Mouse (Mus musculus) adrenal gland, adult 8-10 months (tissue): ENCODE results near the gene Faf2. TPM values are rescaled to one million over a fixed set of nuclear protein-coding genes. Genes with fewer than 3 reads are reported as not detected.

Experiments
- DNase-seq: peaks from one replicate; pipeline ENCODE4 v3.0.0; 2022
- total RNA-seq, 4 experiments: library from RNA; stranded (reverse); gene quantifications; 2 replicates each; pipeline ENCODE4 v1.2.4; 2022

The Faf2 gene
- total RNA-seq, 4 experiments from 2014 or later = 77.1 to 94.3 (median 86.7) TPM

GRCm38 (mm10) chr13:54681291-54681690 is 59.7 kb downstream of the Faf2 start:
- DNase-seq = no peak

GRCm38 (mm10) chr13:54683301-54683700 is 61.7 kb downstream of the Faf2 start:
- DNase-seq = no peak

GRCm38 (mm10) chr13:54684140-54684896 is 62.7 kb downstream of the Faf2 start:
- DNase-seq = peak; percentile 90

DNA sequence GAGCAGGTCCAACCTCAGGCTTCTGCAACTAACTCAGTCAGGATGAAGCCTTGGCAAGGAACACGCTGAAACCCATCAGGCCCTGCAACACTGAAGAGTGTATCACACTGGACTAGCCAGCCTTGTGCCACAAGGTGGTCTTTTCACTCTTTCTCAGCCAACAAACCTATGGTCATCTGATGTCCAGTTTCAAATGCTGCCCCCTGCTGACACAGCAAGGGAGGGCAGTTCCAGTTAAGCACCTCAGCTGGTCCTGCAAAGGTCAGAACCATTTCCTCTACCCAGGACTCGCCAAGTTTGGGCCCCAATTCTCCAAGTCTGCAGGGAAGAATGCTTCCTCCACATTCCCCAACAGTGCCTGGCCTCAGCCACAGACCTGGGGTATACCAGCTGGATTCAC is 63.6 kb downstream of the Faf2 start:
- DNase-seq = no peak

DNA sequence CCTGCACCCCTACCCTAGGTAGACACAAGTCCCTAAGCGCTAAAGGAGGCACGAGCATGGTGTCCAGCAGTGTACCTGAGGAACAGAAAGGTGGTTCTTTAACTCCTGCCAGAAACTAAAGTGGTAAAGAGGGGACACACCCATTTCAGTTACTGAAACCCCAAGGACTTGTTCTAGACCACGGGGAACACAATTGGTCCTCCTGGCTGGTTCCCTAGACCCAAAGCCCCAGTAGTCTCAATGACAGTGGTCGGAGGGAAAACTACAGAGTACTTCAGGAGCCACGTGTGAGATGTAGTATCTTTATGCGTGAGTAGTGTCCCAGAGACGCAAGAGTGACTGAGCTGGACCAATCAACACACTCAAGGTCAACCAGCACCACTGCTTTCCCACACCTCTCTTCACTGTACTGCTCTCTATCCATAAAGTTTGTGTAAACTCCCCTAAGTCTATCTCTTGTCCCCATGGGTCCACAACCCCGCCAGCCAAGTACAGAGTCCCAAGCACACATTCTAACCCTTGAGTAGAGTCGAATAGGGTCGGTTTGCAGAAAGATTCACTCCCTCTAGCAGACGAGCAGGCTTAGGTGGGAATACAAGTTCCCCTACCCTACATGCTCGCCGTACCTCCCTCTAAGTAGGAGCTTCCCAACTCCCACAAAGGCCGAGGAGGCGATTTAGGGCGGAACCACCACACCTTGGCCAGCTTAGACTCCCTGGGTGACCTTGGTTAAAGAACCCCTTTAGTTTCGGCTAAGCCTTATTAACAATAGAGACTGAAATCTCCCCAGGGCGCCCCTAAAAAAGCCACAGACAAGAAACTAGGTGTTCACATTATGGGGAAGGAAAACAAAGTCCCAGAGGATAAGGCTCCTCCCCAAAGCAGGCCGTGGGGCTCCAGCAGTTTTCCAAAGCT is 64.8 kb downstream of the Faf2 start:
- no peak for DNase-seq

DNA sequence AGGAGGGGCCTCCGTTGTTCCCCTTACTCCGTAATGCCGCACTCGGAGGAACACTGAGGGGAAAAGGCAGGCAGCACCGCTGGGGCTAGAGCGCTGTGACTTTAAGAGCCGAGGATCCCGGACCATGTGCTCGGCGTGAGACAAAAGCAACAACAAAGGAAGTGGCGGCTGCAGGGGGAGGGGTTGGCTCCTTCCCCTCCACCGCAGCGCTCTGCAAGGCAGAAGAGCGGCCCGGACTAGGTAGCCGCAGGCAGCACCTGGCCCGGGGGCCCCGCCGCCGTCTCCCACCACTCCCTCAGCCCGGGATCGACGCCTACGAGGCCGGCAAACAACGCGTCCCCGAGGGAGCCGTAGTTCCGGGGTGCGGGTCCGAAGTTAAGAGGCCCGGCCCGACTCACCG is 65.5 kb downstream of the Faf2 start:
- DNase-seq = peak; percentile 77

DNA sequence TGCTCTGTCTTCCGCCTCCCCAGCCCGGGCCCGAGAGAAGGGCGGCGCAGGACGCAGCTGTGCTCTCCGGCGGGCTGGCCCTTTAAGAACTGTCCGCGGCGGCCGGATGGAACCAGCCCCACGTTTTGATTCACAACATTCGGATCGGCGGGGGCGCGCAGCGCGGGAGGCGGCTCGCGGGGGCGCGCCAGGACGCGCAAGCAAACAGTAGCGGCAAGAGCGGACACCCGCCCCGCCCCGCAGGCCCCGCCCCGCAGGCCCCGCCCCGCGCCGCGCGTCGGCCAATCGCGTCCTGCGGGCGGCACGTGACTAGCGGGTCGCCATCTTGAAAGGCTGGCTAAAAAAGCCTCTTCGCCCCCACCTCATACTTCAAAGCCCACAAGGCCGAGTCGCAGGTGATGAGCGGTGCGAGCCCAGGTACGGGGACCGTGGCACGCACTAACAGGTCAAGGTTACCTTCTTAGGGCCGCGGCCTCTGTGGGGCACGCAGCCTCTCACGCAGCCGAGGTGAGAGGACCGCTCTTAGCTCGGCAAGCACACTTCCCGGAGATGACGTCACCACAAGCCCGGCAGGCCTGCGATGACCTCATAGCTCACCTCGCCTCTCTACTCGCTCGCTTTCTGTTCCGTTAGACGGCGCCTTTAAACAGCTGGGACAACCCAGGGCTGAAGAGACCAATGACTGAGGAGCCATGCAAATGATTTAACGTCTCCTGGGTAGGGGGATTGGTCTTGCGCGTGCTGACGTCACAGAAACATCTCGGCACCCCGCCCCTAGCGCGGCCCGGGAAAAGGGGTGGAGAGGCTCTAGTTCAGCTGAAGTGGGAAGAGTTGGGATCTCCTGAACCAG is 66.2 kb downstream of the Faf2 start:
- DNase-seq = peak; percentile 96

DNA sequence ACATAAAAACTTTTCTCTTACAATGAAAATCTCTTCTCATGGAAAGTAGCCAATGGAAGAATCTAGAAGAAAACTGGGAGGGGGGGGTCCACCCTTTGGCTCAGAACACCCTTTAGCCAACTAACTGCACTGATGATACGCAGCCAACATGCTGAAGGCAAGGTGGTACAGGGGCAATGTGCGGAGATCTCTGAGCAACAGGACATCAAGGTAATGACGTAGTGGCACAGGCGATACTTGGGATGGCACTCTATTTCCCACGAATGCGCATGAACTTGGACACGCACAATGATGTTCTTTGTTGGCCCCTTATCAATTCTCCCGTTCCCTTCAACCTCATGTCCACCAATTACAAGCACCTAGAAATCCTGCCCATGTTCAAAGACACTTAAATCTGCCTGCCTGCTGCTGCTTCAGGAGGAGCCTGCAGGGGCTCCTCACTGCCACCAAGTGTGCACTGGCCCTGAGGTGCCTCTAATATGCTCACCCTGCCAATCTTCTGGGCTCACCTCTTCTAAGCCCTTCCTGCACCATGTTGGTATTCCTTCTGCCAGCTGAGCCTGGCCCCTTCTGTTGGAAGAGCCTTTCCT is 68.7 kb downstream of the Faf2 start:
- DNase-seq = no peak

DNA sequence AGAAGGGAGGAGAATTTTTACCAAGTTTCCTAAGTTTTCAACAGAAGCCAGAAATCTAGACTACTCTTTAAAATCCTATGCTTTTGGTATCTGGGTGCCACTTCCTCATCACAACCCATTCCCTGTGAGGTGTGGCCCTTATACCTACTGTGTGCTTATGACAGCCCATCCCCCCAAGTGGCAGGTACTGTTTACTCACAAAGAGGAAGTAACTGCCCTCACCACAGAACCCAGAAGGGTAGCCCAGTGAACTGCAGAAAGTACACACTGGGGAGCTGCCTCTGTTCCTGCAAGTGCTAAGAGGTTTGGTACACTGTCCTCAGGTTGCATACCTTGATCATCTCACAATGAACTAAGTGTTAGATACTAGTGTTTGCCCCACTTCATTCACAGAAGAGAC is 70.2 kb downstream of the Faf2 start:
- DNase-seq = no peak

DNA sequence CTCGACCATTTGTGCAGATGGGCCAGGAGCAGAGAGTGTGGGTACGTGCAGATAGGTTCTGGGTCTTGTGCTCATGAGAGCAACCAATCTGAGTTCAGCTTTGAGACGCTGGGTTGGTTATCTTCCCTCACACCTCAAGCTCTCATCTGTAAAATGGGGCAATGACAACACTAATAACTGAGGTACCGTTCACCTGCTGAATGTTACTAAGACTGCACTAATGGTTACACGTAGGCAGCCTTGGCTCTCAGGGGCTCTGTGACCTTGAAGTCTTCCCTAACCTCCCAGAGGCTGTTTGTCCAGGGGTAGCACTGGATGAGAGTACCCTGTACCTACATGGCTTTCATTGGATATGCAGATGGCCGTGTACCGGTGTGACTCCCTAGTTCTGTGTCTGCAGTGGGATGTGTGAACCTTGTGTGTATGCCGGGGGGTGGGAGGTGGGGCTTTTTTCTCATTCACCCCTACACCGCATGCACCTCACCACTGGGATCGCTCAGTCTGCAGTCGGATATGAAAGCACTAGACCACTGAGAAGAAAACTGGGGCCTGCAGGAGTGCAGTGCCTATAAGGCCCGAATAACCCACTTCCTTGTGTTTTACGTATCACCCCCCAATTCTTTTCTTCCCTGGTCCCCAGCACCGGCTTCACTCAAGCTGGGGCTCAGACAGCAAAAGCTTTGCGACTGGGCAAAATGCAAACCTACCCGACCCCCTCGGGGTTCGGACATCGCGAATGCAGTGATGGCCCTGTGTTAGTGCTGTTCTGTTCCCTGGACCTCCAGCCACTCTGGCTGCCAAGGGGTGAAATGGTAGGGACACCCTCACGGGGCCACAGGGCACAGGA is 71.3 kb downstream of the Faf2 start:
- DNase-seq = no peak

DNA sequence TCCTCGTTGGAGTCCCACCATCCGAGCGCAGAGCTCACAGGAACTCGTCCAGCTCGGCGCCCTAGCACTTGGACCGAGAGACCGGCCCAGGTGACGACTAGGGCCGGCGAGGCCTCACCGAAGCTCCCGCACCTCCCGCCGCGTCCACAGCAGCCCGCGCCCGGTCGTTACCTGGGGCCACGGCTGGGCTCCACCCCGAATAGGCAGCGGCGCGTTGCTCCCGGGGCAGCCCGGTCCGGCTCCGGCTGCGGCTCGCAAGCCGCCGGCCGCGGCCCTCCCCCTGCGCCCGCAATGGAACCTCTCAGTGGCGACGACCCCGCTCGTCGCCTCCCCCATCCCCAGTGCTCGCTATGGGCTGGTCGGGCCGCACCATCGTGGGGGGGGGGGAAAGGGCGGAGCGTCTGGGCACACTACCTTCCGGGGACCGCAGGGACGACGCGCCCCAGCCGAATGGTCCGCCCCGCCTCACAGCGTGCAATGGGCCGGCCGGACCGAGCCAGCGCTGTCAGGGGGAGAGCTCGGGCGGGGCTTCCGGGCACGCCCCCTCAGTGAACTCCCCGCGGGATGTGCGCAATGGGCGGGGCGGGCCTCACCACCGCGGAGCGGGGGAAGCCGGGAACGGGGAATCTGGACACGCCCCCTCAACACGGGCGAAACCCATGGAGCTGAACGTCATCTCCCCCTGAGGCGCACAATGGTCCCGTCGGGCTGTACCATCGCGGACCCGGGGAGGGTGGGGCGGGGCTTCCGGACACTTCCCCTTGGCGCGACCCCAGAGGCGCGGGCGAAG is 72.2 kb downstream of the Faf2 start, which contains the start of gene Rnf44:
Gene Rnf44, minus strand, starts transcription at position 350 of the 790 bp plus-strand sequence.
- peak; percentile 99 for DNase-seq

- DNase-seq = peak; percentile 89
Measured at GRCm38 (mm10) chr13:54694348-54695060, 72.9 kb downstream of the Faf2 start.

GRCm38 (mm10) chr13:54695479-54696230 is 74.1 kb downstream of the Faf2 start:
- no peak for DNase-seq

DNA sequence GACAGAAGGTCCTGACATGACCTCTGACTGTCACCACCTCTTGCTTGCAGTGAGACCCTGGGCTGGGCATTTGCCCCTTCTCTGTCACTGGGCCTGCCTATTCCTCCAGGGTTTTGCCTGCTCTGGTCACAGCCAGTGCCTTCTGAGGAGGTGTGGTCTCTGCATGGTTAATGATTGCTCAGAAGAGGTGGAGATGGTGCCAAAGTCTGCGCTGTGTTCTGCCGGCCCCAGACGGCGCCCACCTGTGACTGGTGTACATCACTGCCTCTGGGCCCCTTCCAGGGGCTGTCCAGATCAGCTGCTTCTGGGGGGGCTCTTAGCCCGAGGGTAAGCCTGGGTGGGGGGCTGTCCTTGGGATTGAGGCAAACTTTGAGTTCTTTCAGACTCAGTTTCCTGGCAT is 79.7 kb downstream of the Faf2 start, which contains the start of gene Cdhr2:
Gene Cdhr2, plus strand, starts transcription at position 219 of the 400 bp plus-strand sequence.
- no peak for DNase-seq

DNA sequence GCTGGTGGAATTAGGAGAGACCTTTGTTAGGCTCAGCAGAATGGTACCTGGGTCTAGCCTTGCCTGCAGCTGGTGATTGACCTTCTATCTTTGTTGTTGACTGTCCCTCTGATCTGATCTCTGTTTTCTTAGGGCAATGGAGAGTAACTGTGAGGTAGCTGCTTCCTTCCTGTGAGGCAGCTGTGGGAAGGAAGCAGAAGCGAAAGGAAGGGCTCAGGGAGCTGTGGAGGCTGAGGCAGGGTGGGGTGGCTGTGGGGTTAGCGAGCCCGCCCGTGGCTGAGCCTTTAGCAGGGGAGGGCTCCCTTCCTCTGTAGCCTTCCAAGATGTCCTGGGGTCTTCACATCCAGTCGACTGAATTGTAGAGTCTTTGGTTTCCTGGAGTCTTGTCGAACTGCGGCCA is 80.9 kb downstream of the Faf2 start:
- DNase-seq = no peak

DNA sequence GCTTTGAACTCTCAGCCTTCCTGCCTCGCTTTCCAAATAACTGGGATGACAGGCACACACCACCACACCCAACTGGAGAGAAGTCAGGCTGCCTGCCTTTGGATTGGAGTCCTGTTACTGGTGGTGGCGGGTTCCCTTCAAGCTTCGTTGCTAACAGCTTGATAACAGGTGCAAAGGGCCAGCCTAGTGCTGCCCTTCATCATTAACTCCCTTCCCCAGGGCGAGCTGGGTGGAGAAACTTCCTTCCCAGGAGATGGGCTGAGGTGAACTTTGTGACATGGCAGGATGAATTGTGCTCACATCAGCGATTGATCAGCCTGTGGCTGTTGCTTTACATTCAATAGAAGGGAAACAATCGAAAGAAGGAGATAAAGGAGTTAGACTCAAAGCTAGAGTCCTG is 83.3 kb downstream of the Faf2 start:
- no peak for DNase-seq

DNA sequence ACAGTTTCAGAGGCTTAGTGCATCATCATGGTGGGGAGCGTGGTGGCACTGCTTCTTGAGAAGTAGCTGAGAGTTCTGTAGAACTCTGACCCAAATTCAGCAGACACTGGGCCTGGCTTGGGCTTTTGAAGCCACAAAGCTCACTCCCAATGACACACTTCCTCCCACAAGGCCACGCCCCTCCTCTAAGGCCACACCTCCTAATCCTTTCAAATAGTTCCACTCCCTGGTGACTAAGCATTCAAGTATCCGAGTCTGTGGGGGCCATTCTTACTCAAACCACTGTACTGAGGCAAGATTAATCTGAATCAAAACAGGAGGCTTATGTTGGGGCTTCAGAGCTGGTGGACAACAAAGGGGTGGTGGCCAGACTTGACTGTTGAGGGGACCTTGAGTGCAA is 89.3 kb downstream of the Faf2 start:
- no peak for DNase-seq
